Mouse (Mus musculus) gonadal fat pad, adult 2 months (tissue): ENCODE data around the gene Pcgf3. TPM values are rescaled to one million over a fixed set of nuclear protein-coding genes. Genes with fewer than 3 reads are reported as not detected.

Experiments
- DNase-seq: peaks from one replicate; pipeline ENCODE4 v3.0.0-alpha.2; 2012; ENCODE audit warnings: low read depth
- polyA plus RNA-seq: library from polyadenylated mRNA; depleted of rRNA; stranded (reverse); fragments of >200 nt; gene quantifications from 2 replicates; pipeline ENCODE4 v1.2.3, GENCODE M21; 2012; rRNA removed

Pcgf3 gene
- polyA plus RNA-seq, 1 experiment, result 8.7 TPM

GRCm38 (mm10) chr5:108554041-108554440, 93.0 kb downstream of the Pcgf3 start:
- DNase-seq, result no peak

Other genes with a start within 250 kb of the Pcgf3 start
- gene Dr1, start 192.3 kb upstream of the Pcgf3 start, polyA plus RNA-seq, result 11.8 and 12.3 TPM in 2 replicates
- gene Pigg, start 148.6 kb upstream of the Pcgf3 start, polyA plus RNA-seq, result 14.1 and 14.7 TPM in 2 replicates
- 2.6 and 4.3 TPM in 2 replicates for gene Gm42517, start 93.3 kb upstream of the Pcgf3 start, polyA plus RNA-seq
- gene Pde6b, start 72.8 kb upstream of the Pcgf3 start, polyA plus RNA-seq, result 0.05 TPM in 2 replicates
- gene Atp5k, start 26.8 kb upstream of the Pcgf3 start, polyA plus RNA-seq, result 45.6 and 59.4 TPM in 2 replicates
- gene Mfsd7a, start 12.3 kb upstream of the Pcgf3 start, polyA plus RNA-seq, result 8.4 and 14.0 TPM in 2 replicates
- gene Cplx1, start 88.8 kb downstream of the Pcgf3 start, polyA plus RNA-seq, result 0.13 and 0.20 TPM in 2 replicates
- 75.0 and 80.5 TPM in 2 replicates for gene Gak, start 168.5 kb downstream of the Pcgf3 start, polyA plus RNA-seq
- gene Tmem175, start 168.5 kb downstream of the Pcgf3 start, polyA plus RNA-seq, result 51.2 and 55.5 TPM in 2 replicates
- gene Idua, start 199.1 kb downstream of the Pcgf3 start, polyA plus RNA-seq, result 19.6 and 28.3 TPM in 2 replicates
- 20.8 and 22.1 TPM in 2 replicates for gene Dgkq, start 208.4 kb downstream of the Pcgf3 start, polyA plus RNA-seq
- 0.25 and 0.26 TPM in 2 replicates for gene Slc26a1, start 214.3 kb downstream of the Pcgf3 start, polyA plus RNA-seq
- gene Fgfrl1, start 231.2 kb downstream of the Pcgf3 start, polyA plus RNA-seq, result 189 and 225 TPM in 2 replicates